Mouse (Mus musculus) erythroblast, embryonic 14.5 days (primary cell): Measurements from ENCODE around the gene Elf5. TPM values are rescaled to one million over a fixed set of nuclear protein-coding genes. Genes with fewer than 3 reads are reported as not detected.

ENCODE experiments used
- H3K27me3 ChIP-seq: 2 replicates; pipeline ENCODE4 v1.6.1; 2012; ENCODE audit warnings: inconsistent platforms; ENCODE audit not compliant: control insufficient read depth
- H3K36me3 ChIP-seq: 2 replicates; pipeline ENCODE4 v1.6.1; 2012; ENCODE audit warnings: mild to moderate bottlenecking, inconsistent platforms; ENCODE audit not compliant: control insufficient read depth
- H3K4me1 ChIP-seq: 2 replicates; pipeline ENCODE4 v1.6.1; 2012; ENCODE audit warnings: inconsistent platforms; ENCODE audit not compliant: control insufficient read depth
- H3K4me3 ChIP-seq: replicated peaks from 2 replicates; pipeline ENCODE3; 2012; ENCODE audit warnings: moderate library complexity, mild to moderate bottlenecking, inconsistent platforms
- H3K9me3 ChIP-seq: 2 replicates; pipeline ENCODE4 v1.6.1; 2012; ENCODE audit warnings: low read length, inconsistent platforms, mixed read lengths; ENCODE audit not compliant: control insufficient read depth
- GATA1 ChIP-seq: IDR thresholded peaks from 2 replicates; pipeline ENCODE4 v1.6.1; 2012; ENCODE audit warnings: low read length, inconsistent platforms, mixed read lengths
- TAL1 ChIP-seq: IDR thresholded peaks from 3 replicates; pipeline ENCODE4 v1.6.1; 2012; ENCODE audit warnings: low read length, inconsistent platforms, mixed read lengths
- polyA plus RNA-seq: library from polyadenylated mRNA; stranded (reverse); fragments of >175 nt; gene quantifications from 2 replicates; pipeline ENCODE4 v1.2.3, GENCODE M21; 2012

Elf5 gene
- polyA plus RNA-seq, 1 experiment = not detected

DNA sequence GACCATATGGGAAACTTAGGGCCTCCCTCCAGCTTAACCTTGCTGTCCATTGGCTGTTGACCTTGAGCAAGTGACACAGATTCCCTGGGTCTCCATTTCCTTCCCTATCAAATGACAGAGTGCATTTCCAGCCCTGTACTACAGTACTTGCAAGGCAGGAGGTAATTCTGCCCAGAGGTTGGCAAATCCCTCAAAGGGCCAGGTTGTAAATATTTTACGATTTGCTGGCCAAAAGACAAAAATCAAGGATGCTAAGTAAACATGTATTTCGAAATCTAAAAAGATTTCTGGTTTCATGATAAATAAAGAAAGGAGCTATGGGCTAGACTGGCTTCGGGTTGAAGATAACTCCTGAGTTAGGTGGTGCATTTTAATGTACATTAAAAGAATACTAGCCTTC lies 16.9 kb downstream of the Elf5 start:
- no peaks in the 10 kb centered on the region for H3K27me3 ChIP-seq
- no peaks in the 10 kb centered on the region for H3K36me3 ChIP-seq
- no peak overlapping the region for H3K4me3 ChIP-seq
- TF ChIP-seq GATA1 (no peak), TAL1 (no peak)
- no peaks in the 10 kb centered on the region for H3K9me3 ChIP-seq
- H3K4me1 ChIP-seq = no peaks in the 10 kb centered on the region

DNA sequence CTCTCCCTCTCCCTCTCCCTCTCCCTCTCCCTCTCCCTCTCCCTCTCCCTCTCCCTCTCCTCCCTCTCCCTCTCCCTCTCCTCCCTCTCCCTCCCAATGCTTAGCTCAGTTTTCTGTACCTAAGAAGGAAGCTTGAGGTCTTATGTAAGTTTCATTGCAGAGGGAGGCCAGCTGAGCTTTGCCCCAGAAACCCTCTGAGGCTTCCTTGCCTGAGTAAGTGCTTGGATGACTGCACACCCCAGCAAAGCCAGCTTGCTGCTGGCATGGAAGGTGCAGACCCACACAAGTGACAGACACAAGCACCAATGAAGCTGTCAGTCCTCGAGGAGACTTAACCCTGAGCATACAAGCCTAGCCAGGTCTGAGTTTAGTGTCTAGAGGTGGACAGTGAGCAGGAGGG lies 19.2 kb downstream of the Elf5 start:
- Histone ChIP-seq H3K4me1 (no peaks in the 10 kb centered on the region), H3K36me3 (no peaks in the 10 kb centered on the region), H3K9me3 (no peaks in the 10 kb centered on the region), H3K27me3 (no peaks in the 10 kb centered on the region), H3K4me3 (no peak overlapping the region)
- TF ChIP-seq GATA1 (no peak), TAL1 (no peak)

DNA sequence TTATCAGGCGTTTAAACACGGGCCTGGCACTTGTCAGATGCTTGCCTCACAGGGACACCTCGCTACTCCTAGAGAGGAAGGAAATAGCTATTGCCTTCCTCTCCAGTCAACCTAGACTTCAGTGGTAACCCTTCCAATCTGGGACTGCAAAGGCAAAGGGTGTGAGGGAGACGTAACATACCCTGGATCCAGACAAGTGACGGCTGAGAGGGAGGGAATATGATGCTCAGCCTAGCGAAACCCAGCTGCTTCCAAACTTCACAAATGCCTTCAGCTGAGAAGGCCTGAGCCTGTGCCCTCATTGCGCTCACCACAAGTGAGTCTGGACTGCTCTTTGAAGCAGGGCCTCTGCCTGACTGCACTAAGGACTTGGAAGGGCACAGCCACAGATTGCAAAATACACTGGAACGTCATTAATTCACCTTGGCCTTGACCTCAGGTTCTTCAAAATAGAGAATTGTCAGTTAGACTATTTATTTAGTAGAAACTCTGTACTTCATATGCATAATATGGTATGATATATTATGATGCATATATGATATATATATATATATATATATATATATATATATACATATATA lies 21.3 kb downstream of the Elf5 start:
- Histone ChIP-seq H3K36me3 (no peaks in the 10 kb centered on the region), H3K4me3 (no peak overlapping the region), H3K27me3 (no peaks in the 10 kb centered on the region), H3K9me3 (no peaks in the 10 kb centered on the region), H3K4me1 (no peaks in the 10 kb centered on the region)
- TF ChIP-seq TAL1 = no peak
- TF ChIP-seq GATA1 = no peak

DNA sequence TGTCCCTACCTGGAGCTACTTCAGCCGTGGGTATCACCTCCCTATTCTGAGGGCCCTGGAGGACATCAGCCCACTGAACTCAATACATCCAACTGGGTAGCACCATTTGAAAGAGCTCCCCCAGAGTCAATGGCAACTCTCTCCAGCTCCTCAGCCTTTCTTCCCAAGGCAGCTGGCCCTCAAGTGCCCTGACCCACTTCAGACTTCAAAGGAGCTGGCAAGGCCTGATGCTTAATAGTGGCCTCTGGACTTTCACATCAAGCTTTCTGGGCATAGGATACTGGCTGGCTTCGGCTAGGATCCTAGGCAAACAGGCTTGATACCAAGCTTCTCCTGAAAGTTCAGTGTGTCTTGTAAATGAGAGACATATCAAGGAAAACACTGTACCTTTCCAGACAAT lies 23.6 kb downstream of the Elf5 start:
- Histone ChIP-seq H3K27me3 (no peaks in the 10 kb centered on the region), H3K36me3 (no peaks in the 10 kb centered on the region)
- TF ChIP-seq TAL1 (no peak), GATA1 (no peak)

DNA sequence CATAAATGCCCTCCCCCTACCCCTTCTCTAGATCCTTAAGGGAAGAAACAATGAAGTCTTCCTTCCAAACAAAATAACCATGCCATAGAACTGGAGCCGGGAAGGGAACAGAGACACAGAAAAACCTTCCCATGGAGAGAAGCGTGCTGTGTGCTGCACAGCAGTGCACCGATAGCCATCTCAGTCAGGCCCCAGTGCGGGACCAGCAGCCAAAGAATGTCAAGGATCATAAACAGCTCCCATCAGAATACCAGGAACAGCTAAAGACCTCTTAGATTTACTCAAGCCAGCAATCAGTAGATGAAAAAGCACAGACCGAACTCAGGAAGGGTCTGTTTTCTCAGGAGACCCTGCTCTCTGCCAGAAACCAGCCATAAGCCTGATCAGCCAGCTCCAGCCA lies 25.0 kb downstream of the Elf5 start:
- Histone ChIP-seq H3K4me3 (no peak overlapping the region), H3K4me1 (no peaks in the 10 kb centered on the region), H3K27me3 (no peaks in the 10 kb centered on the region), H3K9me3 (no peaks in the 10 kb centered on the region), H3K36me3 (no peaks in the 10 kb centered on the region)
- no peak for TF ChIP-seq TAL1
- no peak for TF ChIP-seq GATA1

More for the DNA sequence above, 23.6 kb downstream of the Elf5 start:
- H3K9me3 ChIP-seq = no peaks in the 10 kb centered on the region
- H3K4me1 ChIP-seq = no peaks in the 10 kb centered on the region
- no peak overlapping the region for H3K4me3 ChIP-seq

DNA sequence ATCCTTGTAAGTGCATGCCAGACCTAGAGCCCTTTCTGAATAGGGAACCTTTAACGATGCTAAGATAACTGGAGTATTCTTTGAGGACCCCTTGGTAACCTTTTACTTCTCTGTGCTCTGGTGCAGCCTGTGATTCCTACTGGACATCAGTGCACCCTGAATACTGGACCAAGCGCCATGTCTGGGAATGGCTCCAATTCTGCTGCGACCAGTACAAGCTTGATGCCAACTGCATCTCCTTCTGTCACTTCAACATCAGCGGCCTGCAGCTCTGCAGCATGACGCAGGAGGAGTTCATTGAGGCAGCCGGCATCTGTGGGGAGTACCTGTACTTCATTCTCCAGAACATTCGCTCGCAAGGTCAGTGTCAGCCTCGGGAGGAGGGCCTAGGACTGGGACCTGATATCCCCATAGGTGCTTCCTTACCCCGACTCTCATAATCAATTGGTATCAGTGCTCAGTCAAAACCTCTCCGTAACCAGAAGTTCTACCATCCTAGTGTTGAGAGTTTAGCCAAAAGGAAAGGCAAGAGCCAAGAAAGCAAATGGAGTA lies 27.7 kb downstream of the Elf5 start:
- Histone ChIP-seq H3K27me3 (no peaks in the 10 kb centered on the region), H3K36me3 (no peaks in the 10 kb centered on the region), H3K4me1 (no peaks in the 10 kb centered on the region), H3K9me3 (no peaks in the 10 kb centered on the region), H3K4me3 (no peak overlapping the region)
- no peak for TF ChIP-seq TAL1
- no peak for TF ChIP-seq GATA1

DNA sequence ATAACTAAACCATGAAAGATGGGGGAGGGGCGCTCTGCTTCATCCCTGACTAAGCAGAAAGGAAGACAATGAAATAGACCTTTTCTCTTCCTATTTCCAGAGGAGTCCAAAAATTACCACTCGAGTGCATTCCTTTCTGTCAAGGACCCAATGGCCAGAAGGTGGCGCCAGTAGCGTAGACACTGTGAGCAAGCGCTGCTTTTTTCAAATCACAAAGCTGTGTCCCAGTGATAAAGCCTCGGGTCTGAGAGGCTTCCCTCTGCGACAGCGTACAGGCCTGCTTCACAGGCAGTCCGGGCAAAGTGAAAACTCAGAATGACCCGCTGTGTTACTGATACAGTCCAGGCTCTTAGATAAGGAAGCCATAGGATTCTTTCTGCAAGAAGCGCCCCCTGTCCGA lies 28.2 kb downstream of the Elf5 start:
- no peak overlapping the region for H3K4me3 ChIP-seq
- TF ChIP-seq GATA1 (no peak), TAL1 (no peak)
- H3K4me1 ChIP-seq = no peaks in the 10 kb centered on the region
- no peaks in the 10 kb centered on the region for H3K27me3 ChIP-seq
- H3K36me3 ChIP-seq = no peaks in the 10 kb centered on the region
- H3K9me3 ChIP-seq = no peaks in the 10 kb centered on the region

DNA sequence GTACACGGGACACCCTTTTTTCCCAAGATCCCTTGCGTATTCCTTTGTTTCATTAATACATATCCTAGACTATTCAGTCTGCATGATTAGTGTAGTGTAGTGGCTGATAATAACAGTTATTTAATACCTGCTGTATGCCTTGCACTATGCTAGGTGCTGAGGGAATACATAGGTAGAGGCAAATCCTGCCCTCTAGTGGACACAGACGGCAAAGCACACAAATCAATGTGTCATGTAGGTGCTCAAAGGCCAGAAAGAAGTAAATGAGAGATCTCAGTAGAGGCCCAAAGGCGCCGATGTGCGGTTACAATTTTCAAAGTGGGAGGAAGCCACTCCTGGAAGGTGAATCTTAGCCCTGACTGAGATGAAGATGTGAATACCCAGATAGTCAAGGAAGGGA lies 34.3 kb downstream of the Elf5 start:
- H3K36me3 ChIP-seq = peaks cover 2% of the 10 kb centered on the region; the same call in 1 of the 2 replicates
- TF ChIP-seq TAL1 (no peak), GATA1 (no peak)
- H3K9me3 ChIP-seq = no peaks in the 10 kb centered on the region
- no peaks in the 10 kb centered on the region for H3K27me3 ChIP-seq
- H3K4me3 ChIP-seq = no peak overlapping the region
- no peaks in the 10 kb centered on the region for H3K4me1 ChIP-seq

DNA sequence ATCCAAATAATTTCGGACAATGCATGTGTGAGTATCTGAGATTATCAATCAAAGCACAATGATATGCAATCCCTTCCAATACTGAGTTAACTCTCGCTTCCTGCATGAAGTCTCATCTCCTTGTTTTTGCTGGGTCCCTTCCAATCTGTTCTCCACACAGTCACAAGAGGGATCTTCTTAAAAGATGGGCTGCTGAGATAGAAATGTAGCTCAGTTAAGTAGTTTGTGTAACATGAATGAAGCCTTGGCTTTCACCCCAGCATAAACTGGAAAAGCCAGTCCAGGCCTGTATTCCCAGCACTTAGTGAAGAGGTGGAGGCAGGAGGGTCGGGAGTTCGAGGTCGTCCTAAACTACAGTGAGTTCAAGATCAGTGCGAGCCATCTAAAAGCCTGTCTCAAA lies 34.8 kb downstream of the Elf5 start:
- Histone ChIP-seq H3K36me3 (peaks cover 5% of the 10 kb centered on the region), H3K27me3 (no peaks in the 10 kb centered on the region), H3K4me1 (no peaks in the 10 kb centered on the region), H3K9me3 (no peaks in the 10 kb centered on the region), H3K4me3 (no peak overlapping the region)
- no peak for TF ChIP-seq TAL1
- no peak for TF ChIP-seq GATA1

DNA sequence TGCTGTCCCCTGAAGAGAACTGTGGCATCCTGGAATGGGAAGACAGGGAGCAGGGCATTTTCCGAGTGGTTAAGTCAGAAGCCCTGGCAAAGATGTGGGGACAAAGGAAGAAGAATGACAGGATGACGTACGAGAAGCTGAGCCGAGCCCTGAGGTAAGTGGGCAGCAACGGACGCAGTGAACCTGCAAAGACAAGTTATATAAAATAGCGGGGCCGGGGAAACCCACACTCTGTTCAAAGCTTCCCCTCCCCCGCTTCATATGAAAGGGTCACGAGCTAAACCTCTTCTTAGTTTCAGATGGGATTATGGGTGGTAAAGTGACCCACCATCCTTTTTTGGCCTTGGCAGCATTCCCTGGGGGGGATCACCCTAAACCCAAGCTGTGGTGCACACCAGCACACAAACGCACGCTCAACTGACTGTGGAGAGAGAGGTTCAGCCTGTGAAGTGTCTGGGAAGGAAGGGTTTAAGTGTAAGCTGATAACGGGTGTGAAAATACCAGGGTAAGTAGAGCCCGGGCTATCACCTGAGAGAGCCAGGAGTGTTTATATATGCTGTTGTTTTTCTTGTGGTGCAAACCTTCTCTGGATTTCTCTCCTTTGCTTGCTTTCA lies 37.6 kb downstream of the Elf5 start:
- H3K9me3 ChIP-seq = no peaks in the 10 kb centered on the region
- H3K36me3 ChIP-seq = peaks cover 32% of the 10 kb centered on the region
- no peak overlapping the region for H3K4me3 ChIP-seq
- TF ChIP-seq TAL1 (no peak), GATA1 (no peak)
- no peaks in the 10 kb centered on the region for H3K4me1 ChIP-seq
- no peaks in the 10 kb centered on the region for H3K27me3 ChIP-seq
